Mouse (Mus musculus): ENCODE measurements at regions not wholly inside any gene's neighbourhood (a gene's known extent, or its start where the extent isn't known, plus 50 kb on each side); places are given as distances from the start of the nearest gene placed in this dataset.

DNA sequence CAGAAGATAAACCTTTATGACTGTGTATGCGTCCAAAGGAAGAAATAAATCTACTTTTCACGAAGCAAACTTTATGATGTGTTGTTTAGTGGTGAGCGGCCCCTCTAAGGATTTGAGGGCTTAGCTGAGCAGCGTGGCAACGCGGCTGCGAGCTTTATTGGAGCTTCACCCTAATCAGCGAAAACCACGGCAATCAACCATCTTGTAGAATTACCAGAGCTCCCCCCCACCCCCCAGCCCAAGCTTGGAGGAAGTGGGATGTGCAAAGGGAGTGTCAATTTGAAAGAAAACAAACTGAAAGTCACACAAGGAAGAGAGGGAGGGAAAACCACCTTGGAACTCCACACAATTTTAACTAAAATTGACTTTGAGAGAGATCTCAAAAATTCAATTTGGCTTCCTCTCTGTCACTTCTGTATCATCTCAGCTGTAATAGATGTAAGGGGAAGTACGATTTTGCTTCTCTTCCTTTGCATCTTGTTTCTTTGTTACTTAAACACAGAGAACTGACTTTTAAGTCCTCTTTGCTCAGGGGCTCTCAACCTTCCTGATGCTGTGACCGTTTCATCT, 229.1 kb upstream of the Satb1 start:
- DNase-seq (ENCODE audit: low spot score in 2 of 2) = no peak

DNA sequence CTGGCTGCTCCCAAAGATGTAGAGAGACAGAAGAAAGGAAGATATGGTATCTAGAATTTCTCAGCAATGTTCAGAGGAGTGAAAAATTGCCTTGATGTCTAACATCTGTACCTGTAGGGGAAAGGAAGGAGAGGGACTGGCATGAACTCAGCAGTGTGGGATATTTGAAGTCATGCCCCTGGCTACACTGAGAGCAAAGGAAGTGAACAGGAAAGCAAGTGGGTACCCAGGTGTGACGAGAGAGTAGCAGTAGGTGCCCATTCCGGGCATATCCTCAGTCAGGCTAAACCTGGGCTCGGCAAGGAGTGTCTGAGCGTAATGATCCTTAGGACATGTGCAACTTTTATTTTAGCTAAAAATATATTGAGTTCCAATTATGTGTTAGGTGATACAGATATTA, 203.4 kb upstream of the Satb1 start:
- DNase-seq (ENCODE audit: low spot score in 2 of 2) = no peak

DNA sequence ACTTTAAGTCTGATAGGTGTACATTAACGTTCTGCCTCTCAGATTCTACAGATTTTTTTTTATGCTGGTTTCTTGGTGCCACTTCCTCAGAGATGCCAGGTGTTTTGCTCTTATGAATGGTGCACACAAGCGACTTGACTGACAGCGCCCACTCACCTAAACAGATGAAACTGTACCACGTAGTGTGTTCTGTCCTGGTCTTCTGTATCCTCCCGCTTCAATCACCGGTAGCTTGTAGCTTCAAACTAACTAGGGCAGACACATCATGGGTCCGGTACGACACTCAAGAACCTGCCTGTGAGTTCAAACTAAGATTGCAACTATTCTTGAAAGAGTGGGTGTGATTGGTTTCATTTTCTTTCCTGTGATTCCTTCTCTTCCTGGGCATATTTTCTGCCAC, 198.0 kb upstream of the Satb1 start:
- no peak for DNase-seq (ENCODE audit: low spot score in 2 of 2)

- DNase-seq (ENCODE audit: low spot score in 2 of 2) = no peak
These were observed 153.8 kb upstream of the Satb1 start for GRCm38 (mm10) chr17:51986920-51987319.

GRCm38 (mm10) chr17:51986212-51986611, 153.1 kb upstream of the Satb1 start:
- DNase-seq (ENCODE audit: low spot score in 2 of 2) = no peak

- no peak for DNase-seq (ENCODE audit: low spot score in 2 of 2)
These were observed 146.0 kb upstream of the Satb1 start for GRCm38 (mm10) chr17:51979126-51979525.

DNA sequence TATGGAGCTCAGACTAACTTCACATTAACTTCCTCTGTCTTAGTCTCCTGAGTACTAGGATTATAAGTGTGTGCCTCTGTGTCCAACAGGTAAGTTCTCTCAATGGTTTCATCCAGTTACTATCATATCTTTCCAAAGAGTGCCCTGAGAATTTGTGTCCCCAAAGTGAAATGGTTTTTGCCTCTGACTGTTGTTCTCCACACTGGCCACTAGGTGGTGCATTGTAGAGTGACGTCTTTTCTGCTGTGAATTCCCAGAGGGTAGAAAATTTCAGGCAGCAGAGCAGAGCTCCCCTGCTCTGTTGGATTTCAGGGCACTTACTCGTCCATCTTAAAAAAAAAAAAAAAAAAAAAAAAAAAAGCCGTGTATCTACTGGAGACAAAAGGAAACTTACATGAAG, 138.4 kb upstream of the Satb1 start:
- no peak for DNase-seq (ENCODE audit: low spot score in 2 of 2)

- DNase-seq (ENCODE audit: low spot score in 2 of 2) = no peak
These were observed 133.6 kb upstream of the Satb1 start for GRCm38 (mm10) chr17:51966573-51967284.

DNA sequence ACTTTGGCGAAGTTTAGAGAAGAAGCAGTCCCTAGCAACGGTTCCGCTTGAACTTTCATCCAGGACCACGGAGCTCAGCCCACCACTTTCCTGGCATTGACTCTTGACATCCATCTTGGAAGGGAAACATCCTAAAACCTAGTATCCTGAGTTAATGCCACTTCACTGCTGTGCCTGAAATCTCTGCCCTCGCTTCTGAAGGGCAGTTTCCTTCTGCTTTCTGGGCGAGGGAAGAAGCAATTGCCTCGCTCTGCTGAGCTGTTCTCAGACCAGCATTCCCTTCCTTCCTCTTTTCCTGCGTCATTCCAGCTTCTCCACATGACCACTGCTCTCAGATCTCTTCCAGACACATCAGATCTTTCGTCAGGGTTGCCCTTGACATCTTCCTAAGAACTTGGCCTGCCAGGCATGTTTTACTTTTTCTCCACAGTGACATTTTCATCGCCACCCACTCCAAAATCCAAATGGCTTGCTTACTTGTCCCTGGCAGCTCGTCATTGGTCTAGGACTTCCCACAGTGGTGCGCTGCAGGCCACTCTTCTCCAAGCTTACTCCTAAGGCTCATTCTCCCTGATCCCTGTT, 129.5 kb upstream of the Satb1 start:
- no peak for DNase-seq (ENCODE audit: low spot score in 2 of 2)

DNA sequence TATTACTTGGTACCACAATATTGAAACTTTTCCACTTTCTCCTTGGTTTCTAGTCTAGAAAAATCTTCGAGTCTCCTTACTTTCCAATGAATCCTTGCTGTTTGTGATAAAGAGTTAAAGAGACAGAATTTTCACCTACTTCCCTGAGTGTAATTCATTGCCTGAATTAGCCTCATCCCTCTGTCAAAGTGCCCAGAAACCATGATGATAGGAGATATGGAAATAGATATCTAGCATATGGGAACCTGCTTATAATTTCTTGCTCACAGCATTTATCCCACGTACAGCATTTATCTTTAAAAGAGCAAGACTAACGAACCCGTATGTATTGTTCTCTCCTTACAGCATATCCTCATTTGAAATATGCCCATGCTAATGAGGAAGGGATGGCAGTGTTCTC, 128.2 kb upstream of the Satb1 start:
- DNase-seq (ENCODE audit: low spot score in 2 of 2) = peak in 1 of 2 experiments; percentile 34

DNA sequence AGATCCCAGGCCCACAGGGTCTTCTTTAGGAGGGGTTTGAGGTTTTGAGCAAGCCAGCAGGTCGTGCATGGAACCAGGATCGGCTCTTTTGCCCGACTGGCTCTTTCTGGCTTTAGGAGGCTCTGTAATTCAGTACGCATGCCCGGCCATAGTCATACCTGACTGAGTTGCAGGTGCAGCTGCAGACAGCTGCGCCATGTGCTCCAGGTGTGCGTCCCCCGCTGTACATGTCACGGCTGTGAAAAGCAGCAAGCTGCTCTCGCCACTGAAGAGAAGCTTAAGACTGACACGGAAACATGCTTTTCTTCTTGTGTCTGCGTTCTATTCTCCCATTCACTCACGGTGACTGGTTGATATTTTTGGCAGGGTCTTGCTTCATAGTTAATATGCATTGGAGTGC, 123.2 kb upstream of the Satb1 start:
- DNase-seq (ENCODE audit: low spot score in 2 of 2) = no peak

DNA sequence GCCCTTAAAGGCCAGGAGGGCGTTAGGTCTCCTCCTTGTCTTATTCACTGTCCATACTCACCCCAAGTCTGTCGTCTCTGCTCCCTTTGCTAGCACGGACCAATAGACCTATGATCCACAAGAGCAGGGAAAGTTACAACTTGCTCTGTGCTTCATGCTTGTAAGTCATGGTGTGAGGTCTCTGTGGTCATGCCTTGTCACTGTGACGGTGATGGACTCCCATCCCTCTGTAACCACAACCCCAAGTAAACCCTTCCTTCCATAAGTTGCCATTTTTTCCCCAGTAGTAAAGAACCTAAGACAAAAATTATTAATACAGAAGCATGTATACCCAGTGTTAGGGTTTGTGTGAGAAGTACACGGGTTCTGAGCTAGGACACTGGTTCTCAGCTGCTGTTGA, 104.6 kb upstream of the Satb1 start:
- DNase-seq (ENCODE audit: low spot score in 2 of 2) = no peak

DNA sequence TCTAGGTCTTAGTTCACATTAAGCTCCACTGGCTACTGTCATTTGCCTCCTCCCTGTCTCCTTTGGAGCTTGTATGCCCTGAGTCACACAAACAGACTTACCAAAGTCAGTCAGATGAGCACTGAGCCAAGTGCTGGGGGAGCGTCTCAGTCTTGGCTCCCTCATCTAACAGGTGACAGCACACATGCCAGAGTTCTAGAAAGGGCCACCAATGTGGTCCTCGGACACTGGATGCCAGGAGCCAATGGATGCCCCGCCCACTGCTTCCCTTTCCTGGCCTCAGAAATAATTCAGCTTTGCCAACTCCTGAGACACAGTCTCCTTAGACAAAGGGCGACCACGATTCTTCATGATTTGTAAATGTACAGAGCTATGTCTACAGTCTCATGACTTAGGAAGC, 103.0 kb upstream of the Satb1 start:
- DNase-seq (ENCODE audit: low spot score in 2 of 2) = no peak

DNA sequence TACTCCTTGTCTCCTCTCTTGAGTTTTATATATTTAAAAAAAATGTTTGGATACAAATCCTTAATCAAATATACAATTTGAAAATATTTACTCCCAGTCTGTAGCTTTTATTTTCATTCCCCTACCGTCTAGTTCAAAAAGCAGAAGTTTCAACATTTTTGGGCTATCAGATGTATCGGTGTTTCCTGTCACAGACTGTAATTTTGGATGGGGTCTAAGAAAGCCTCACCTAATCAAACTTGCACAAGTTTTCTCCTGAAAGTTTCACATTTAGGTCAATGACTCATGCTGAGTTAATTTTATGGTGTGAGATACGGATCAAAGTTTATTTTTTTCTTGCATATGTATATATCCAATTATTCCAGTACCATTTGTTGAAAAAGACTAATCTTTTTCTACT, 93.3 kb upstream of the Satb1 start:
- no peak for DNase-seq (ENCODE audit: low spot score in 2 of 2)

- DNase-seq (ENCODE audit: low spot score in 2 of 2) = no peak
These were observed 73.9 kb upstream of the Satb1 start for GRCm38 (mm10) chr17:51907031-51907430.

DNA sequence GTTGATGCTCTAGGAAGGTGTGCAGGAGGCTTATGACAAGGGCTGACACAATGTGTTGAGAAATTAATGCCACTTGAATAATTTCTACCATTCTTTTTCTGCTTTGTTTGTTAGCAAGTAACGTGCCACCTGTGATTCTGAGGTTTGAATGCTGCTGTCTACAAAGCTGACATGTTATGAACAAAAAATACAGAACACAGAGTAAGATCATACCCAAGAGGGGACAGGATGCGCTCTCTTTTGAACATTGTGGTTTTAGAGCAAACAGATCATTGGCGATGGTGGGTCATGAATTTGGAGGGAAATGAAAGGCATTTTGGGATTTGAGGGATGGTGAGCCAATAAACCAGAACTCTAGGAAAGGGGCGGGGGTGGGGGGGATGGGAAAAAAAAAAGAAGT, 73.3 kb upstream of the Satb1 start:
- no peak for DNase-seq (ENCODE audit: low spot score in 2 of 2)

- DNase-seq (ENCODE audit: low spot score in 2 of 2) = no peak
These were observed 70.8 kb upstream of the Satb1 start for GRCm38 (mm10) chr17:51903885-51904284.

DNA sequence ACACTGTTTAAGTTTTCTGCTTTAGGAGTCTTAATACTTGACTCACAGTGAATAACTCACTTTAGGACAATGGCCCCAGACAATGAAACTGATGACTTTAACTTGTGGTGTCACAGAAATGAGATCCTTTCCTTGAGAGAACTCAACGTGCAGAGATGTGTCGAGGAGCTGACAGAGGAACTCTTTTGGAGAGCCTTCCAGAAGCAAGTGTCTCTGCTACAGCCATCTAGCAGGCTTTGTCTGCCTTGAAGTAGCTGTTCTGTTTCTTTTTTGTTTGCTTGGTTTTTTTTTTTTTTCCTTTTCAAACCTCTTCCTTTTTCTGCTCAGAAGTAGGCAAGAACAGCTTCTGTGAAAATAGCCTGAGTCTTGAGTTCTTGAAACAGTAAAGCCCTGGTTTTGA, 66.3 kb upstream of the Satb1 start:
- no peak for DNase-seq (ENCODE audit: low spot score in 2 of 2)

DNA sequence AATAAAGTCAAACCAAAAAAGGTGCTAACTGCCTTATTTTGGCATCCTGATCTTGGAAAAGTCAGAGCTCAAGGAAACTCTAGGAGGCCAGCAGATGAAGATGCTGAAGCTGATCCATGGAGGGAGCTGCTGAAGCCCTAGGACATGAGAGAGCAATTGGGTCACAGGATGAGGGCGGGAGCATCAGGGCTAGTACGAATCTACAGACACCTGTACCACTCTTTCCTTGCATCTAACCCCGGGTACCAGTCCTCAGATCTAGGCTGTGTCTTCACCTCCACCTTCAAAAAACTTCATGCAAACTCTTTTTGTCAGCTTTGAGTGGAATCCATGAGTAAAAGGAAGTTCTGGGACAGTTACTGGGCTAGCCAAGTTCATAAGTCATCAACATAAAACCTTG, 63.1 kb upstream of the Satb1 start:
- DNase-seq (ENCODE audit: low spot score in 2 of 2) = no peak

DNA sequence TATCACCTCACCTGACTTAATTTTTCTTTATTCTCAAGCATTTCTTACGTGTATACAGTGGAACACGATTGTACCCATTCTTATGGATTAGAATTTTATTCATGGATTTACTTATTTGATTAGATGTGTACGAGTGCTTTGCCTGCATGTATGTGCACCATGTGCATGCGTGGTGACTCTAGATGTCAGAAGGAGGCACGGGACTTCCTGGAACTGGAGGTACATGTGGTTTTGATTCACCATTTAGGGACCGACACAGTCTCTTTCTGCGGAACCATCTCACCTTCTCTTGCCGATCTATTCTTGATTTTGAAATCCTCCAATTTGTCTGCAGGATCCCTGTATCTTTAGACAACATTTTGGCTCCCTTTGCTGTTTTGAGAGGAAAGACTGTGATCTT, 61.2 kb upstream of the Satb1 start:
- DNase-seq (ENCODE audit: low spot score in 2 of 2) = no peak

DNA sequence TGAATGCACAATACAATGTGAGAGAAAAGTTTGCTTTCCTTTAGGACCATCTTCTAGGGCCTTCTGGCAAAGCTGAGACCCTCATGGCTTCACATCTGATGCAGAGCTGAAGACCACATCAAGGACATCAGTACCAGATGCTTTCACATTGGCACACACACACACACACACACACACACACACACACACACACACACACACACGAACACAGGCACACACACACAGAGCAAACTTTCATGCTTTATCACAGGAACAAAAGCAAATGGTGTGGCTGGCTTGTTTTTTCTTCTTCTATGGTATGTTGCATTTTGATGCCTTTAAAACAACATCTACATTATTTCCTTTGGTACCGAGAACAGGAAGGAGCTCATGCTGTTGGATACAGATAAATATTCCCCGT, 59.8 kb upstream of the Satb1 start:
- no peak for DNase-seq (ENCODE audit: low spot score in 2 of 2)

- no peak for DNase-seq (ENCODE audit: low spot score in 2 of 2)
These were observed 59.1 kb upstream of the Satb1 start for GRCm38 (mm10) chr17:51892159-51892558.

Data from left cerebral cortex, adult 9 months (tissue).